Mouse (Mus musculus): Measurements from ENCODE around the gene Ldlrad3. TPM values are rescaled to one million over a fixed set of nuclear protein-coding genes. Genes with fewer than 3 reads are reported as not detected.
A peak's percentile ranks its signal among the peaks of the same experiment; 100 is the strongest.

The Ldlrad3 gene
- polyA plus RNA-seq, 1 experiment from 2014 or later = 18.1 TPM

- H3K27ac ChIP-seq (ENCODE audit: low read depth, low read length) = peak overlapping the region; percentile 77
These were observed 180.0 kb downstream of the Ldlrad3 start for GRCm38 (mm10) chr2:102006143-102006542.

GRCm38 (mm10) chr2:102005377-102006007 lies 180.7 kb downstream of the Ldlrad3 start:
- WGBS = 20% methylated on average over 8 of the region's 8 CpGs
- no peak for DNase-seq (ENCODE audit: low spot score)
- no peak for ATAC-seq

More at GRCm38 (mm10) chr2:102006143-102006542, 180.0 kb downstream of the Ldlrad3 start:
- no peaks in the 10 kb centered on the region for H3K36me3 ChIP-seq (ENCODE audit: control insufficient read depth, insufficient read depth, low read length)
- H3K4me1 ChIP-seq (ENCODE audit: control insufficient read depth, insufficient read depth, low read length) = peaks cover 74% of the 10 kb centered on the region
- peak overlapping the region; percentile 36; the same call in 1 of the 2 replicates for H3K9ac ChIP-seq (ENCODE audit: low read length)
- 2% methylated on average over 4 of the region's 4 CpGs for WGBS
- H3K4me3 ChIP-seq (ENCODE audit: low read depth, low read length) = no peak overlapping the region
- DNase-seq (ENCODE audit: low spot score) = peak; percentile 60
- 0 out of 2 replicates have a peak, but pooled peaks have one; percentile 4 for ATAC-seq
- H3K4me2 ChIP-seq (ENCODE audit: low read length) = no peak overlapping the region
- no peaks in the 10 kb centered on the region for H3K9me3 ChIP-seq (replicated peaks; ENCODE audit: control insufficient read depth, low read length)
- H3K27me3 ChIP-seq (replicated peaks; ENCODE audit: control insufficient read depth, insufficient read depth, low read length) = no peaks in the 10 kb centered on the region

GRCm38 (mm10) chr2:102003776-102004264 lies 182.4 kb downstream of the Ldlrad3 start:
- Histone ChIP-seq H3K9me3 (replicated peaks; ENCODE audit: control insufficient read depth, low read length) (no peaks in the 10 kb centered on the region), H3K27ac (ENCODE audit: low read depth, low read length) (peak overlapping the region; percentile 95), H3K4me1 (ENCODE audit: control insufficient read depth, insufficient read depth, low read length) (peaks cover 85% of the 10 kb centered on the region), H3K36me3 (ENCODE audit: control insufficient read depth, insufficient read depth, low read length) (no peaks in the 10 kb centered on the region), H3K4me2 (ENCODE audit: low read length) (peak overlapping the region; percentile 29; the same call in 1 of the 2 replicates), H3K4me3 (ENCODE audit: low read depth, low read length) (no peak overlapping the region), H3K9ac (ENCODE audit: low read length) (no peak overlapping the region), H3K27me3 (replicated peaks; ENCODE audit: control insufficient read depth, insufficient read depth, low read length) (no peaks in the 10 kb centered on the region)
- ATAC-seq = no peak
- no peak for DNase-seq (ENCODE audit: low spot score)
- 24% methylated on average over 7 of the region's 7 CpGs for WGBS

More at GRCm38 (mm10) chr2:102005377-102006007, 180.7 kb downstream of the Ldlrad3 start:
- Histone ChIP-seq H3K4me1 (ENCODE audit: control insufficient read depth, insufficient read depth, low read length) (peaks cover 77% of the 10 kb centered on the region), H3K27ac (ENCODE audit: low read depth, low read length) (peak overlapping the region; percentile 77), H3K4me2 (ENCODE audit: low read length) (no peak overlapping the region), H3K4me3 (ENCODE audit: low read depth, low read length) (no peak overlapping the region), H3K36me3 (ENCODE audit: control insufficient read depth, insufficient read depth, low read length) (no peaks in the 10 kb centered on the region), H3K9me3 (replicated peaks; ENCODE audit: control insufficient read depth, low read length) (no peaks in the 10 kb centered on the region), H3K9ac (ENCODE audit: low read length) (peak overlapping the region; percentile 36), H3K27me3 (replicated peaks; ENCODE audit: control insufficient read depth, insufficient read depth, low read length) (no peaks in the 10 kb centered on the region)

GRCm38 (mm10) chr2:102002974-102003775 lies 183.0 kb downstream of the Ldlrad3 start:
- DNase-seq (ENCODE audit: low spot score) = peak; percentile 94
- peak overlapping the region; percentile 35; the same call in 1 of the 2 replicates for H3K9ac ChIP-seq (ENCODE audit: low read length)
- H3K27ac ChIP-seq (ENCODE audit: low read depth, low read length) = peak overlapping the region; percentile 95
- H3K4me3 ChIP-seq (ENCODE audit: low read depth, low read length) = no peak overlapping the region
- WGBS = 2% methylated on average over 8 of the region's 8 CpGs
- H3K36me3 ChIP-seq (ENCODE audit: control insufficient read depth, insufficient read depth, low read length) = no peaks in the 10 kb centered on the region
- H3K4me1 ChIP-seq (ENCODE audit: control insufficient read depth, insufficient read depth, low read length) = peaks cover 83% of the 10 kb centered on the region
- peak overlapping the region; percentile 29 for H3K4me2 ChIP-seq (ENCODE audit: low read length)
- ATAC-seq = peak; percentile 81
- H3K27me3 ChIP-seq (replicated peaks; ENCODE audit: control insufficient read depth, insufficient read depth, low read length) = no peaks in the 10 kb centered on the region
- no peaks in the 10 kb centered on the region for H3K9me3 ChIP-seq (replicated peaks; ENCODE audit: control insufficient read depth, low read length)

GRCm38 (mm10) chr2:102002408-102002973 lies 183.7 kb downstream of the Ldlrad3 start:
- ATAC-seq (no peak), DNase-seq (ENCODE audit: low spot score) (no peak)
- WGBS = 21% methylated on average over 12 of the region's 12 CpGs
- Histone ChIP-seq H3K9ac (ENCODE audit: low read length) (peak overlapping the region; percentile 35; the same call in 1 of the 2 replicates), H3K9me3 (replicated peaks; ENCODE audit: control insufficient read depth, low read length) (no peaks in the 10 kb centered on the region), H3K27me3 (replicated peaks; ENCODE audit: control insufficient read depth, insufficient read depth, low read length) (no peaks in the 10 kb centered on the region), H3K36me3 (ENCODE audit: control insufficient read depth, insufficient read depth, low read length) (no peaks in the 10 kb centered on the region), H3K4me1 (ENCODE audit: control insufficient read depth, insufficient read depth, low read length) (peaks cover 83% of the 10 kb centered on the region), H3K4me3 (ENCODE audit: low read depth, low read length) (no peak overlapping the region), H3K27ac (ENCODE audit: low read depth, low read length) (peak overlapping the region; percentile 95), H3K4me2 (ENCODE audit: low read length) (peak overlapping the region; percentile 29)

- Histone ChIP-seq H3K9ac (ENCODE audit: low read length) (peak overlapping the region; percentile 18; the same call in 1 of the 2 replicates), H3K4me1 (ENCODE audit: control insufficient read depth, insufficient read depth, low read length) (peaks cover 81% of the 10 kb centered on the region), H3K27ac (ENCODE audit: low read depth, low read length) (peak overlapping the region; percentile 95; the same call in 1 of the 2 replicates), H3K27me3 (replicated peaks; ENCODE audit: control insufficient read depth, insufficient read depth, low read length) (no peaks in the 10 kb centered on the region), H3K9me3 (replicated peaks; ENCODE audit: control insufficient read depth, low read length) (no peaks in the 10 kb centered on the region), H3K36me3 (ENCODE audit: control insufficient read depth, insufficient read depth, low read length) (no peaks in the 10 kb centered on the region), H3K4me3 (ENCODE audit: low read depth, low read length) (no peak overlapping the region), H3K4me2 (ENCODE audit: low read length) (peak overlapping the region; percentile 29; the same call in 1 of the 2 replicates)
- WGBS = 8% methylated on average over 1 of the region's 1 CpGs
- ATAC-seq (no peak), DNase-seq (ENCODE audit: low spot score) (no peak)
These were observed 184.5 kb downstream of the Ldlrad3 start for GRCm38 (mm10) chr2:102001661-102002060.

- H3K36me3 ChIP-seq (ENCODE audit: control insufficient read depth, insufficient read depth, low read length) = no peaks in the 10 kb centered on the region
- H3K4me1 ChIP-seq (ENCODE audit: control insufficient read depth, insufficient read depth, low read length) = peaks cover 61% of the 10 kb centered on the region
- no peak overlapping the region for H3K9ac ChIP-seq (ENCODE audit: low read length)
- H3K4me2 ChIP-seq (ENCODE audit: low read length) = no peak overlapping the region
- H3K27me3 ChIP-seq (replicated peaks; ENCODE audit: control insufficient read depth, insufficient read depth, low read length) = no peaks in the 10 kb centered on the region
- DNase-seq (ENCODE audit: low spot score) (no peak), ATAC-seq (no peak)
- H3K4me3 ChIP-seq (ENCODE audit: low read depth, low read length) = no peak overlapping the region
- H3K9me3 ChIP-seq (replicated peaks; ENCODE audit: control insufficient read depth, low read length) = no peaks in the 10 kb centered on the region
- 65% methylated on average over 11 of the region's 11 CpGs for WGBS
- no peak overlapping the region for H3K27ac ChIP-seq (ENCODE audit: low read depth, low read length)
These were observed 187.1 kb downstream of the Ldlrad3 start for GRCm38 (mm10) chr2:101998911-101999572.

- Histone ChIP-seq H3K27ac (ENCODE audit: low read depth, low read length) (0 out of 2 replicates have a peak overlapping the region, but pooled peaks have one; percentile 1), H3K36me3 (ENCODE audit: control insufficient read depth, insufficient read depth, low read length) (no peaks in the 10 kb centered on the region), H3K9me3 (replicated peaks; ENCODE audit: control insufficient read depth, low read length) (no peaks in the 10 kb centered on the region), H3K4me1 (ENCODE audit: control insufficient read depth, insufficient read depth, low read length) (peaks cover 41% of the 10 kb centered on the region), H3K4me2 (ENCODE audit: low read length) (no peak overlapping the region), H3K27me3 (replicated peaks; ENCODE audit: control insufficient read depth, insufficient read depth, low read length) (no peaks in the 10 kb centered on the region), H3K4me3 (ENCODE audit: low read depth, low read length) (no peak overlapping the region), H3K9ac (ENCODE audit: low read length) (no peak overlapping the region)
- WGBS = 44% methylated on average over 11 of the region's 11 CpGs
- DNase-seq (ENCODE audit: low spot score) = no peak
- ATAC-seq = no peak
These were observed 189.2 kb downstream of the Ldlrad3 start for GRCm38 (mm10) chr2:101997013-101997412.
